In genomic region chr8:84426087-84426486, GRCm38 (mm10) we compare ENCODE assay signal across 17 mouse cellular contexts. TPM values are rescaled to one million over a fixed set of nuclear protein-coding genes. Genes with fewer than 3 reads are reported as not detected.
"Had no signal": no experiment of that assay in that cellular context is flagged by ENCODE, and none has a peak within 500 bp of the region (broad histone marks: within the 10 kb centered on the region; RNA-seq: fewer than 3 reads in every experiment).

No protein-coding gene starts in this region.

- DNase-seq: liver, postnatal 0 days; lung, adult 2 months; lung, postnatal 14 days; lung, postnatal 36 days; midbrain, embryonic 14.5 days; right cerebral cortex, postnatal 14 days; thymus, adult 2 months; thymus, postnatal 25 days; thymus, postnatal 4 days had no signal

- H3K4me1 ChIP-seq: liver, embryonic 15.5 days; lung, embryonic 15.5 days; neural tube, embryonic 12.5 days; stomach, embryonic 15.5 days had no signal

- H3K27me3 ChIP-seq: liver, embryonic 15.5 days; lung, embryonic 15.5 days; neural tube, embryonic 12.5 days; stomach, embryonic 15.5 days had no signal

- H3K27ac ChIP-seq: liver, embryonic 15.5 days; lung, embryonic 15.5 days; macrophage; neural tube, embryonic 12.5 days; stomach, embryonic 15.5 days; stomach, postnatal 0 days had no signal

- H3K4me3 ChIP-seq: liver, embryonic 15.5 days; lung, embryonic 15.5 days; megakaryocyte, embryonic 14.5 days; neural tube, embryonic 12.5 days; stomach, embryonic 15.5 days had no signal

RNA-seq across cellular contexts. Expression of gene Cacna1a, which starts 37.8 kb away (rescaled TPM):
- total RNA-seq: monocyte, adult 5-6 weeks had no signal
